Mouse (Mus musculus) lung, embryonic 14.5 days (tissue): Measurements from ENCODE around the gene Fyn. TPM values are rescaled to one million over a fixed set of nuclear protein-coding genes. Genes with fewer than 3 reads are reported as not detected.

ENCODE experiments used
- ATAC-seq: fragments of 200-750 bp; cut with Nextera tagmentation; 2 replicates; pipeline ENCODE4 v1.8.0; 2017; ENCODE audit warnings: mild to moderate bottlenecking, moderate TSS enrichment, moderate library complexity; ENCODE audit not compliant: insufficient read depth
- DNase-seq: peaks from one replicate; pipeline ENCODE4 v3.0.0-alpha.2; 2015
- H3K27ac ChIP-seq: fragments of 300-500 bp; sonication (generic); 2 replicates; pipeline ENCODE4 v1.5.1; 2014; ENCODE audit warnings: low read depth, mild to moderate bottlenecking, moderate library complexity
- H3K27me3 ChIP-seq: fragments of 300-500 bp; sonication (generic); 2 replicates; pipeline ENCODE4 v1.6.1; 2014; ENCODE audit warnings: low read length, control low read depth; ENCODE audit not compliant: insufficient read depth
- H3K36me3 ChIP-seq: fragments of 300-500 bp; sonication (generic); 2 replicates; pipeline ENCODE4 v1.6.1; 2014; ENCODE audit warnings: control low read depth; ENCODE audit not compliant: insufficient read depth
- H3K4me1 ChIP-seq: fragments of 300-500 bp; sonication (generic); 2 replicates; pipeline ENCODE4 v1.6.1; 2014; ENCODE audit warnings: antibody characterized with exemption, control low read depth; ENCODE audit not compliant: insufficient read depth
- H3K4me2 ChIP-seq: fragments of 300-500 bp; sonication (generic); 2 replicates; pipeline ENCODE4 v1.6.1; 2014; ENCODE audit warnings: mild to moderate bottlenecking
- H3K4me3 ChIP-seq: fragments of 300-500 bp; sonication (generic); 2 replicates; pipeline ENCODE4 v1.5.1; 2014; ENCODE audit warnings: low read depth, low read length
- H3K9ac ChIP-seq: fragments of 300-500 bp; sonication (generic); 2 replicates; pipeline ENCODE4 v1.6.1; 2014
- H3K9me3 ChIP-seq: fragments of 300-500 bp; sonication (generic); 2 replicates; pipeline ENCODE4 v1.6.1; 2016; ENCODE audit warnings: low read depth, low read length, control low read depth
- CTCF ChIP-seq: IDR thresholded peaks from 2 replicates; pipeline ENCODE4 v1.5.1; 2016; ENCODE audit warnings: antibody characterized with exemption, low read depth
- WGBS: fragments of 180-500 bp; shearing (Covaris S2); extraction: QIAGEN DNeasy Blood & Tissue Kit; methylation state at CpG from one replicate; pipeline ENCODE4 v1.1.7; 2014; 5-methylcytosine and 5-hydroxymethylcytosine counted together
- polyA plus RNA-seq: library from polyadenylated mRNA; unstranded; fragments of >200 nt; fragmentation: Nextera tagmentation; extraction: Ambion mirVana; gene quantifications from 2 replicates; pipeline ENCODE4 v1.2.1, GENCODE M21; 2014

Fyn gene
- polyA plus RNA-seq, 1 experiment from 2014 or later: 30.3 TPM

GRCm38 (mm10) chr10:39484892-39485291, 116.2 kb downstream of the Fyn start:
- H3K4me3 ChIP-seq: no peak overlapping the region
- no peaks in the 10 kb centered on the region for H3K36me3 ChIP-seq
- DNase-seq (peak; percentile 60), ATAC-seq (peak; percentile 33; the same call in 1 of the 2 replicates)
- H3K27ac ChIP-seq: 0 out of 2 replicates have a peak overlapping the region, but pooled peaks have one; percentile 5
- H3K27me3 ChIP-seq: no peaks in the 10 kb centered on the region
- no peak overlapping the region for H3K4me2 ChIP-seq
- H3K9ac ChIP-seq: no peak overlapping the region
- WGBS: 31% methylated on average over 6 of the region's 6 CpGs
- H3K4me1 ChIP-seq: peaks cover 39% of the 10 kb centered on the region
- H3K9me3 ChIP-seq: no peaks in the 10 kb centered on the region; the same call in 1 of the 2 replicates
- TF ChIP-seq CTCF: no peak

DNA sequence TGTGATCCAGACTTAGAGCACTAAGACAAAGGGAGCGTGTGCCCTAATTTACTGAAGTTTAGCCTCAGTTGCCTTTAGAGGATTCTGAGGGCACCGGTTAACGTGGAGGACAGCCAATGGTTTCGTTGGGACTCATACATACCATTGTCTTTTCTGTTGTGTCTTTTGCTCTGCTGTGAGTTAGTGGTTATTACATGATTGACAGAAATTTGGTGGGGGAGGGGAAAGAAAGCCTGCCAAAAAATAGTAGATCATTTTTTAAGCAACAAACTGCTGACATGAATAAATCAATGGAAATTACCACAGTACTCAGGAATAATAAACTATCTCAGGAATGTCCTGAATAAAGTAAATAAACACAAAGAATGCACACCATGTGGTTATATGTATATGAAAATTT, 117.3 kb downstream of the Fyn start:
- no peak for ATAC-seq
- H3K4me1 ChIP-seq: peaks cover 47% of the 10 kb centered on the region

DNA sequence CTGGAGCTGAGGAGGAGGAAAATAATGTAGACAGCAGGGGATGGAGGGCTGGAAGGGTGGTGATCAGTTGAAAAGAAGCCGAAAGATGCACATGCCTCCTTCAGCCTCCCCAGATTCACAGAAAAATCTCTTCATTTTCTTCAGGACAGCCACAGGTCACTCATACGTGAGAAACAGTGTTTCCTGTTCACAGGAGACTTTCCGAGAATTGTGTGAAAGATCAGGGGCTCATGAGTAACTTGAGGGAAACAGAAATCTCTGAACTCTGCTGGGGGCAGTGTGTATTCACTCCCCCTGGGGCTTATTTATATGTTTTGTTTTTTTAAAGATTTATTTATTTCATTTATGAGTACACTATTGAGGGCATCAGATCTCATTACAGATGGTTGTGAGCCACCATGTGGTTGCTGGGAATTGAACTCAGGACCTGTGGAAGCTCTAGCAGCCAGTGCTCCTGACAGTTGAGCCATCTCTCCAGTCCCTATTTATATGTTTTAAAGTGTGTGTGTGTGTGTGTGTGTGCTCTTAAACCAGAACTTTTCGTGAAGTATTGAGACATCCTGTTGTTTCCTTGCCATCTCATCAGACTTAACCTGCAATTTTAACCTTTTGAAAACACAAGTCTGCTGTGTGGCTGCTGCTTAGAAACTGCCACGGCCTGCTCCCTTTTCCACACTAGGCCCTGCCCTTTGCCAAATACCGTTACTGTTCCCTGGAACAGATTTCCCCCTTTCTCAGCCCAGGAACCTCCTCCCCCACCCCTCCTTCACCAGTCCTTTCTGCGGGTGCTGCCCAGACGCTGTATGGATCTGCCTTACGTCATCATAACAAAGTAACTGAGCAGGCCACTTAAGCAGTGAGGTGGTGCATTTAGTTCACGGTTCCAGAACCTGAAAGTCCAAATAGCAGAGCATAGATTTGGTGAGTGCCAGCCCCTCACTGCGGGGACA, 118.1 kb downstream of the Fyn start:
- ATAC-seq (no peak), DNase-seq (no peak)
- Histone ChIP-seq H3K4me3 (no peak overlapping the region), H3K27ac (no peak overlapping the region), H3K27me3 (no peaks in the 10 kb centered on the region), H3K9ac (no peak overlapping the region), H3K9me3 (no peaks in the 10 kb centered on the region; the same call in 1 of the 2 replicates), H3K4me2 (no peak overlapping the region), H3K36me3 (no peaks in the 10 kb centered on the region), H3K4me1 (peaks cover 47% of the 10 kb centered on the region)
- 36% methylated on average over 11 of the region's 11 CpGs for WGBS
- no peak for TF ChIP-seq CTCF

More for the DNA sequence above, 117.3 kb downstream of the Fyn start:
- Histone ChIP-seq H3K27ac (no peak overlapping the region), H3K36me3 (no peaks in the 10 kb centered on the region), H3K4me2 (no peak overlapping the region), H3K27me3 (no peaks in the 10 kb centered on the region), H3K4me3 (no peak overlapping the region), H3K9me3 (no peaks in the 10 kb centered on the region; the same call in 1 of the 2 replicates), H3K9ac (no peak overlapping the region)
- TF ChIP-seq CTCF: no peak
- DNase-seq: peak; percentile 58
- WGBS: 63% methylated on average over 4 of the region's 4 CpGs

- Histone ChIP-seq H3K4me1 (peaks cover 47% of the 10 kb centered on the region), H3K36me3 (no peaks in the 10 kb centered on the region), H3K27ac (no peak overlapping the region), H3K4me3 (no peak overlapping the region), H3K9ac (no peak overlapping the region), H3K9me3 (no peaks in the 10 kb centered on the region; the same call in 1 of the 2 replicates), H3K27me3 (no peaks in the 10 kb centered on the region), H3K4me2 (no peak overlapping the region)
- TF ChIP-seq CTCF: no peak
- WGBS: 59% methylated on average over 14 of the region's 14 CpGs
- no peak for DNase-seq
- no peak for ATAC-seq
Observed at GRCm38 (mm10) chr10:39487740-39488415, 119.2 kb downstream of the Fyn start.

DNA sequence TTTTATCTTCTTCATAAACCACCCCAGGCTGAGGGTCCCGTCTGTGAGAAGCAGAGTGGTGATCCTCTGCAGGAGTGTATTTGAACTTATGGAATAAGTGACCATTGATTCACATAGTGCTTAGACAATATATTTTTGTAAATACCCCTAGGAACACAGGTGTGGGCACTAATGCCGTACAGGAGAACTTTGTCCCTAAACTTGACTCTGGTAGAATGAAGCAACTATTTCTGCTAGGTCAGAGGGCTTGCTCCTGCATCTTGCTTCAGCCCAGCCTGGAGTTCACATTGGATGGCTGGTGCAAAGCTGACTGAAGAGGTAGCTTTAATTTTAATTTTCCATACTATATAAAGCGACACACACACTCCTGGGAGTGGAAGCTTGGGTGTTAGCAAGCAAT, 119.9 kb downstream of the Fyn start:
- 60% methylated on average over 3 of the region's 3 CpGs for WGBS
- Histone ChIP-seq H3K4me2 (no peak overlapping the region), H3K27ac (no peak overlapping the region), H3K9ac (no peak overlapping the region), H3K4me1 (peaks cover 47% of the 10 kb centered on the region), H3K27me3 (no peaks in the 10 kb centered on the region), H3K9me3 (no peaks in the 10 kb centered on the region; the same call in 1 of the 2 replicates), H3K4me3 (no peak overlapping the region), H3K36me3 (no peaks in the 10 kb centered on the region)
- TF ChIP-seq CTCF: no peak
- no peak for ATAC-seq
- DNase-seq: no peak

DNA sequence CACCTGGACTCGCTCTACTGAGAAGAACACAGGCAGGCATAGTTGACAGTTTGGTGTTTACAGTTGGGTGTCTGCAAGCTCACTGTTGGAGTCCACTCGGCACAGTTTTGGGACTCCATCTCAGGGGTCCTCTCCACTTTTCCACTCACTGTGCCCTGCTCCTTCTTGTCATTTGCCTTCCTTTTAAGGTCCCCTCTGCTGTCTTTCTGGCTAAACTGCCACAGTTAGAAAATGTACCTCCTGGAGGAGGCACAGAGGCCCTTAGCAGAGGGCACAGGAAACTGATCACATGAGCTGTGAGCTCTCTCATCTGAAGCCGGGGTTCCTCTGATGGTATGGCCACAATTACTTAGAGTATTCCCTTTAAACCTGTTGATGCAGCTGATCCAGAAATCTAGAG, 120.3 kb downstream of the Fyn start:
- Histone ChIP-seq H3K9me3 (no peaks in the 10 kb centered on the region), H3K27ac (no peak overlapping the region), H3K4me2 (no peak overlapping the region), H3K4me3 (no peak overlapping the region), H3K36me3 (no peaks in the 10 kb centered on the region), H3K4me1 (peaks cover 46% of the 10 kb centered on the region), H3K27me3 (no peaks in the 10 kb centered on the region), H3K9ac (no peak overlapping the region)
- TF ChIP-seq CTCF: no peak
- DNase-seq (no peak), ATAC-seq (no peak)
- WGBS: 56% methylated on average over 3 of the region's 3 CpGs
